8 mouse cellular contexts compared by ENCODE assay signal in the genomic region with DNA sequence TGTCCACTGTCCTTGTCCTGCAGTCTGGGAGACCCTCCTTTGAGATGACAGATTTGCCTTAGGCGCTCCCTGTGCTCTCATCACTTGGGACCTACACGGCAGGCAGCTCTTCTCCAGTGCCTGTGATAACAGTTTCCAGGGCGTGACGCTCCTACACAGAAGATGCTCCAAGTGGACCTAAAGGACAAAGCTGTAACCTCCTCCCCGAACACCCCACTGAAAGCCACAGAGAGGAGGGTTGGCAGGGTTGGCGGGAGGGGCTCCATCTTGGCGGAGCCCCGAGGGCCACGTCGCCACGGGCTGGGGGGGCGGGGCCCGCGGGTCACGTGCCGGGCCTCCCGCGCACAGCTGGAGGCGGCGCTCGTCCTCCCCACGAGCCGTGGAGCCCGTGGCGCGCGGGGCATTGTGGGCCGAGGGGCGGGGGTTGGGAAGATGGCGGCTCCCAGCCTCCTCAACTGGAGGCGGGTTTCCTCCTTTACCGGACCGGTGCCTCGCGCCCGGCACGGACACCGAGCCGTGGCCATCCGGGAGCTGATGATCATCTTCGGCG. TPM values are rescaled to one million over a fixed set of nuclear protein-coding genes. Genes with fewer than 3 reads are reported as not detected.
DNase-seq lines count a peak whose midpoint lies in the region; ATAC-seq and TF ChIP-seq lines count a peak whose summit lies in the region.

No protein-coding gene starts in this region.

- H3K36me3 ChIP-seq in CH12.LX (replicated peaks in 1 of 2; ENCODE audit: control insufficient read depth in 1 of 2, insufficient read depth in 1 of 2, low read length in 1 of 2) = peaks cover 0 to 8% of the 10 kb centered on the region in 2 experiments
- H3K36me3 ChIP-seq in heart, embryonic 14.5 days (ENCODE audit: control insufficient read depth, insufficient read depth, low read length) = peaks cover 25% of the 10 kb centered on the region
- no peaks in the 10 kb centered on the region for H3K36me3 ChIP-seq in liver, embryonic 14.5 days (replicated peaks; ENCODE audit: control insufficient read depth, insufficient read depth, low read depth)
- peaks cover 7% of the 10 kb centered on the region; the same call in 1 of the 2 replicates for H3K36me3 ChIP-seq in stomach, embryonic 15.5 days

- TF ChIP-seq EP300 in CH12.LX (IDR thresholded peaks at IDR 0.05; ENCODE audit: low read length) = peak; percentile 8; the same call in 1 of the 2 replicates
- no peak for TF ChIP-seq EP300 in liver, embryonic 14.5 days (IDR thresholded peaks at IDR 0.05; ENCODE audit: low read depth)

- DNase-seq in CH12.LX (ENCODE audit: extremely low read depth) = peak; percentile 72
- DNase-seq in c-Kit-negative CD71-positive TER-119-positive erythroid progenitor cells, embryonic 14.5 days (ENCODE audit: low read depth, low spot score) = peak; percentile 71
- peak; percentile 46 for DNase-seq in fibroblast of lung, adult 2 months (ENCODE audit: low read depth)
- DNase-seq in kidney, postnatal 14 days = peak; percentile 92
- DNase-seq in liver, embryonic 14.5 days (ENCODE audit: low read depth in 3 of 3, low spot score in 3 of 3) = peak; percentile 63 to 72 (median 63)
- peak; percentile 94 for DNase-seq in neural tube, embryonic 10.5 days (ENCODE audit: extremely low spot score, low spot score)

- no peaks in the 10 kb centered on the region; the same call in 1 of the 2 replicates for H3K79me2 ChIP-seq in CH12.LX (replicated peaks; ENCODE audit: control insufficient read depth, extremely low read depth, insufficient read depth, poor library complexity, severe bottlenecking)

- TF ChIP-seq CTCF in CH12.LX (conservative IDR thresholded peaks at IDR 0.05 in 1 of 2, IDR thresholded peaks at IDR 0.05 in 1 of 2; ENCODE audit: low read depth in 2 of 2, low read length in 2 of 2) = no peak
- TF ChIP-seq CTCF in liver, embryonic 14.5 days (IDR thresholded peaks at IDR 0.05; ENCODE audit: low read depth) = peak; percentile 8; the same call in 1 of the 2 replicates

- TF ChIP-seq RAD21 in CH12.LX (IDR thresholded peaks at IDR 0.05; ENCODE audit: low read depth, low read length) = no peak

- peak overlapping the region; percentile 48 for H3K4me2 ChIP-seq in CH12.LX (ENCODE audit: insufficient read depth, low read depth, poor library complexity, severe bottlenecking)
- H3K4me2 ChIP-seq in heart, embryonic 14.5 days (ENCODE audit: low read length) = peak overlapping the region; percentile 62
- H3K4me2 ChIP-seq in liver, embryonic 14.5 days (ENCODE audit: low read depth) = peak overlapping the region; percentile 76
- peak overlapping the region; percentile 78 for H3K4me2 ChIP-seq in stomach, embryonic 15.5 days

- H3K4me1 ChIP-seq in CH12.LX (ENCODE audit: control insufficient read depth in 1 of 2, insufficient read depth in 2 of 2) = peaks cover 11 to 33% of the 10 kb centered on the region in 2 experiments
- peaks cover 9 to 11% of the 10 kb centered on the region in 2 experiments for H3K4me1 ChIP-seq in heart, embryonic 14.5 days (ENCODE audit: control insufficient read depth in 2 of 2, insufficient read depth in 2 of 2, low read length in 2 of 2)
- peaks cover 12 to 20% of the 10 kb centered on the region in 2 experiments for H3K4me1 ChIP-seq in liver, embryonic 14.5 days (replicated peaks; ENCODE audit: control insufficient read depth in 2 of 2, insufficient read depth in 2 of 2, low read length in 1 of 2)
- H3K4me1 ChIP-seq in stomach, embryonic 15.5 days = peaks cover 12% of the 10 kb centered on the region

- no peaks in the 10 kb centered on the region for H3K27me3 ChIP-seq in CH12.LX (replicated peaks)
- H3K27me3 ChIP-seq in heart, embryonic 14.5 days (ENCODE audit: control insufficient read depth, insufficient read depth, low read length) = no peaks in the 10 kb centered on the region
- no peaks in the 10 kb centered on the region for H3K27me3 ChIP-seq in liver, embryonic 14.5 days (ENCODE audit: control insufficient read depth, insufficient read depth, low read length)
- H3K27me3 ChIP-seq in stomach, embryonic 15.5 days (replicated peaks) = no peaks in the 10 kb centered on the region

- under 1% methylated on average over 42 of the region's 42 CpGs for WGBS in heart, embryonic 14.5 days
- WGBS in liver, embryonic 14.5 days (ENCODE audit: insufficient replicate concordance) = under 1% methylated on average over 42 of the region's 42 CpGs
- WGBS in stomach, embryonic 15.5 days = 1% methylated on average over 42 of the region's 42 CpGs

- H3K27ac ChIP-seq in CH12.LX (ENCODE audit: insufficient read depth, low read depth) = peak overlapping the region; percentile 57
- peak overlapping the region; percentile 77 to 81 for H3K27ac ChIP-seq in heart, embryonic 14.5 days (replicated peaks in 1 of 2; ENCODE audit: control insufficient read depth in 1 of 2, insufficient read depth in 1 of 2, low read depth in 2 of 2, low read length in 2 of 2)
- no peak overlapping the region; the same call in 1 of the 2 replicates for H3K27ac ChIP-seq in liver, embryonic 14.5 days
- H3K27ac ChIP-seq in stomach, embryonic 15.5 days = peak overlapping the region; percentile 74

- in situ Hi-C loops in CH12.LX (cut with MboI; ENCODE audit: low pct_ligation_motif_present, low pct_unique_long_range_greater_than_20kb, low sequenced_read_pairs) = no loop called here

- peak; percentile 94 for ATAC-seq in heart, embryonic 14.5 days (ENCODE audit: insufficient number of reproducible peaks, insufficient read depth, low FRiP score, low read depth)
- peak; percentile 94 for ATAC-seq in liver, embryonic 14.5 days (ENCODE audit: insufficient read depth)
- ATAC-seq in stomach, embryonic 15.5 days (ENCODE audit: insufficient read depth, low FRiP score, low read depth) = peak; percentile 94

- H3K9me3 ChIP-seq in CH12.LX (replicated peaks; ENCODE audit: low read length) = no peaks in the 10 kb centered on the region
- H3K9me3 ChIP-seq in heart, embryonic 14.5 days (ENCODE audit: control insufficient read depth, low read length) = no peaks in the 10 kb centered on the region
- no peaks in the 10 kb centered on the region for H3K9me3 ChIP-seq in liver, embryonic 14.5 days (ENCODE audit: control insufficient read depth, low read length)
- no peaks in the 10 kb centered on the region for H3K9me3 ChIP-seq in stomach, embryonic 15.5 days

- dilution Hi-C loops in CH12.LX (cut with MboI; ENCODE audit: extremely low pct_ligation_motif_present, extremely low pct_unique_long_range_greater_than_20kb, low sequenced_read_pairs) = no loop called here

- peak overlapping the region; percentile 74 to 89 (median 87) for H3K4me3 ChIP-seq in CH12.LX (replicated peaks in 1 of 3; ENCODE audit: low read depth in 2 of 3, low read length in 2 of 3, poor library complexity in 1 of 3)
- H3K4me3 ChIP-seq in heart, embryonic 14.5 days (ENCODE audit: control insufficient read depth in 1 of 2, insufficient read depth in 1 of 2, low read depth in 1 of 2, low read length in 2 of 2) = peak overlapping the region; percentile 94 to 95
- H3K4me3 ChIP-seq in liver, embryonic 14.5 days (ENCODE audit: insufficient read depth in 1 of 2, low read depth in 2 of 2, low read length in 2 of 2) = peak overlapping the region; percentile 86 to 93
- peak overlapping the region; percentile 88 for H3K4me3 ChIP-seq in stomach, embryonic 15.5 days (replicated peaks)

- H3K9ac ChIP-seq in CH12.LX (ENCODE audit: insufficient read depth, low read depth) = peak overlapping the region; percentile 78
- H3K9ac ChIP-seq in heart, embryonic 14.5 days (ENCODE audit: low read length) = peak overlapping the region; percentile 87
- peak overlapping the region; percentile 75 for H3K9ac ChIP-seq in liver, embryonic 14.5 days (replicated peaks)
- peak overlapping the region; percentile 63 for H3K9ac ChIP-seq in stomach, embryonic 15.5 days

- peak; percentile 71 for TF ChIP-seq POLR2A in CH12.LX (IDR thresholded peaks at IDR 0.05; ENCODE audit: low read depth, low read length)

TF ChIP-seq in CH12.LX, 34 proteins besides CTCF, POLR2A, EP300 and RAD21 (continues in another document):
- no peak for TF ChIP-seq TBP (conservative IDR thresholded peaks at IDR 0.05; ENCODE audit: low read depth, low read length)
- no peak for TF ChIP-seq MEF2A (IDR thresholded peaks at IDR 0.05; ENCODE audit: borderline replicate concordance, low read depth, low read length)
- peak; percentile 25; the same call in 1 of the 2 replicates for TF ChIP-seq IRF4 (IDR thresholded peaks at IDR 0.05; ENCODE audit: low read depth, low read length)
- no peak for TF ChIP-seq SMC3 (IDR thresholded peaks at IDR 0.05; ENCODE audit: low read depth, low read length)
- peak; percentile 70; the same call in 1 of the 2 replicates for TF ChIP-seq MAX (IDR thresholded peaks at IDR 0.05; ENCODE audit: low read length)
- no peak; the same call in 1 of the 2 replicates for TF ChIP-seq ETS1 (conservative IDR thresholded peaks at IDR 0.05; ENCODE audit: low read depth, low read length)
- no peak for TF ChIP-seq GABPA (IDR thresholded peaks at IDR 0.05; ENCODE audit: insufficient replicate concordance, low read depth, low read length)
- TF ChIP-seq NRF1 (IDR thresholded peaks at IDR 0.05; ENCODE audit: low read depth, low read length) = peak; percentile 55
- TF ChIP-seq RCOR1 (conservative IDR thresholded peaks at IDR 0.05; ENCODE audit: low read depth, low read length) = no peak
- peak; percentile 74 for TF ChIP-seq HCFC1 (IDR thresholded peaks at IDR 0.05; ENCODE audit: low read depth, low read length)
- TF ChIP-seq MYC (IDR thresholded peaks at IDR 0.05; ENCODE audit: low read depth, low read length) = no peak
- TF ChIP-seq NELFE (IDR thresholded peaks at IDR 0.05; ENCODE audit: low read depth, low read length) = peak; percentile 75
- TF ChIP-seq JUN (IDR thresholded peaks at IDR 0.05; ENCODE audit: insufficient read depth, low read depth, low read length) = no peak

RNA-seq across cellular contexts. Expression of a gene that starts 2.8 kb away (rescaled TPM):
- total RNA-seq in CH12.LX (2012; rRNA removed) (12.1 and 13.0 TPM in 2 replicates), CH12.LX (2014; rRNA removed) (12.3 and 13.8 TPM in 2 replicates)
- polyA plus RNA-seq in CH12.LX (2012; ENCODE audit: insufficient read length, low read depth) = 8.8 and 10.5 TPM in 2 replicates
- 35.2 and 40.2 TPM in 2 replicates for polyA plus RNA-seq in heart, embryonic 14.5 days (2014; fragmentation: Nextera tagmentation; extraction: Ambion mirVana)
- polyA plus RNA-seq in liver, embryonic 14.5 days (2012; rRNA removed) = 5.0 and 6.5 TPM in 2 replicates
- polyA plus RNA-seq in liver, embryonic 14.5 days (2014; fragmentation: Nextera tagmentation; extraction: Ambion mirVana) = 9.0 and 10.7 TPM in 2 replicates
- polyA plus RNA-seq in stomach, embryonic 15.5 days (2015; fragmentation: Nextera tagmentation; extraction: Ambion mirVana) = 35.0 and 39.5 TPM in 2 replicates

RNA-seq across cellular contexts. Expression of a gene that starts 8.3 kb away (rescaled TPM):
- not detected in 2 replicates for total RNA-seq in CH12.LX (2012; rRNA removed)
- not detected in 2 replicates for total RNA-seq in CH12.LX (2014; rRNA removed)
- not detected in 2 replicates for polyA plus RNA-seq in CH12.LX (2012; ENCODE audit: insufficient read length, low read depth)
- polyA plus RNA-seq in heart, embryonic 14.5 days (2014; fragmentation: Nextera tagmentation; extraction: Ambion mirVana) = 3.5 and 3.9 TPM in 2 replicates
- 0.12 and 0.23 TPM in 2 replicates for polyA plus RNA-seq in liver, embryonic 14.5 days (2012; rRNA removed)
- 0.27 and 0.35 TPM in 2 replicates for polyA plus RNA-seq in liver, embryonic 14.5 days (2014; fragmentation: Nextera tagmentation; extraction: Ambion mirVana)
- polyA plus RNA-seq in stomach, embryonic 15.5 days (2015; fragmentation: Nextera tagmentation; extraction: Ambion mirVana) = 5.8 and 7.0 TPM in 2 replicates
